16 mouse cellular contexts compared by ENCODE assay signal in the genomic region with DNA sequence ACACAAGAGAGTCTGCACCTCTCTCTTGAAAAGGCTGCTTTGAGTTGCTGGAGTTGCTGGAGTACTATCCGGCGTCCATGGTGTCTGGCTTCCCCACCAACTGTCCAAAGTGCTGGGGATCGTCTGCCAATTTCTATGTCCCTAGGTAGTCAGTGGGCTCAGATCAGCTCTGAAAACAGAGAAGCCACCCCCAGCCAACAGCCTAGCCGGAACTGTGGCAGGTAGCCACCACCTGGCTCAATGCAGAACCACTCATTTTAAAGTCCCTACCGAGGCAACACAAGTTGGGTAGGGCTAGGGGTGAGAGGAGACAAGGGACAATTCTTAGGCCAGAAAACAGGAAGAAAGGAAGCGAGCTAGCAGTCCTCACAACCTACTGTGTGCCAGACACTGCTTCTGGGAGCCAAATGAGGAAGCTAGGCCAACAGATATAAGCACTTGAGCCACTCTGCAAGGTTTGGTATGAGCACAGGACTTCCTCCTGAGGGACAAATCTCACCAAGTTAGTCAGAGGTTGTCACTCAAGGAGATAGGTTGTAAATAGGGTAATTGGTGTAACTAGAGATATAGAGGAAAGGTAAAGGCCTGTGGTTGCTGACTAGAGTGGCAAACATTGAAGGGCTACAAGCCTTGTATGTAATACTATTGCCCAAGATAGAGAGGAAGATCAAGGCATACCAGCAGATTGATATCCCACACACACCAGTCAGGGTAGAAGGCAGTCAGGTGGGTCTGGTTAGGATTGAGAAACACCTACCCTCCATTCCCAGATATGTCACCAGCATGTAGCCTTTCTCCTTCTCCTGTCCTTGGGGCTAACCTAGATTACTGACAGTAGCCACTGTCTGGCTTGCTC.
DNase-seq lines count a peak whose midpoint lies in the region; ATAC-seq and TF ChIP-seq lines count a peak whose summit lies in the region.
"Had no signal": no experiment of that assay in that cellular context is flagged by ENCODE, and none has a peak within 500 bp of the region (broad histone marks: within the 10 kb centered on the region; RNA-seq: fewer than 3 reads in every experiment).

No protein-coding gene starts in this region.

- no peak for TF ChIP-seq CTCF in bone marrow, adult 2 months (IDR thresholded peaks at IDR 0.05; ENCODE audit: control insufficient read depth, insufficient read depth, low read length)

- H3K4me1 ChIP-seq in heart, embryonic 10.5 days = peaks cover 12% of the 10 kb centered on the region
- H3K4me1 ChIP-seq in heart, embryonic 12.5 days (replicated peaks) = peaks cover 13% of the 10 kb centered on the region
- H3K4me1 ChIP-seq in bone marrow, adult 2 months (ENCODE audit: control insufficient read depth, insufficient read depth, low read length) = no peaks in the 10 kb centered on the region
- H3K4me1 ChIP-seq in limb, embryonic 10.5 days = 0 out of 2 replicates have a peak, but pooled peaks cover 2% of the 10 kb centered on the region
- H3K4me1 ChIP-seq in forebrain, embryonic 16.5 days (replicated peaks; ENCODE audit: control insufficient read depth, insufficient read depth, low read length) = peaks cover 4% of the 10 kb centered on the region
- H3K4me1 ChIP-seq: embryonic facial prominence, embryonic 12.5 days; hindbrain, embryonic 10.5 days had no signal

- H3K9ac ChIP-seq in heart, embryonic 12.5 days = no peak overlapping the region
- no peak overlapping the region for H3K9ac ChIP-seq in forebrain, embryonic 16.5 days (replicated peaks; ENCODE audit: low read depth, low read length)
- H3K9ac ChIP-seq: embryonic facial prominence, embryonic 12.5 days; liver, embryonic 14.5 days had no signal

- H3K4me2 ChIP-seq in heart, embryonic 12.5 days = no peak overlapping the region
- no peak overlapping the region for H3K4me2 ChIP-seq in forebrain, embryonic 16.5 days (ENCODE audit: low read length)
- H3K4me2 ChIP-seq: embryonic facial prominence, embryonic 12.5 days had no signal

- TF ChIP-seq POLR2A in bone marrow, adult 2 months (IDR thresholded peaks at IDR 0.05; ENCODE audit: borderline replicate concordance, control insufficient read depth, low read depth, low read length) = no peak

- H3K36me3 ChIP-seq in heart, embryonic 10.5 days = no peaks in the 10 kb centered on the region
- H3K36me3 ChIP-seq in heart, embryonic 12.5 days = no peaks in the 10 kb centered on the region
- H3K36me3 ChIP-seq in limb, embryonic 10.5 days = no peaks in the 10 kb centered on the region
- H3K36me3 ChIP-seq in forebrain, embryonic 16.5 days (ENCODE audit: control insufficient read depth, insufficient read depth) = no peaks in the 10 kb centered on the region
- H3K36me3 ChIP-seq: embryonic facial prominence, embryonic 12.5 days; hindbrain, embryonic 10.5 days had no signal

- no peaks in the 10 kb centered on the region for H3K9me3 ChIP-seq in heart, embryonic 10.5 days
- H3K9me3 ChIP-seq in heart, embryonic 12.5 days (replicated peaks) = no peaks in the 10 kb centered on the region
- no peaks in the 10 kb centered on the region for H3K9me3 ChIP-seq in limb, embryonic 10.5 days (replicated peaks)
- no peaks in the 10 kb centered on the region for H3K9me3 ChIP-seq in forebrain, embryonic 16.5 days (ENCODE audit: control insufficient read depth, low read length)
- H3K9me3 ChIP-seq: embryonic facial prominence, embryonic 12.5 days; hindbrain, embryonic 10.5 days had no signal

- no peak overlapping the region for H3K4me3 ChIP-seq in heart, embryonic 10.5 days
- no peak overlapping the region for H3K4me3 ChIP-seq in heart, embryonic 12.5 days
- H3K4me3 ChIP-seq in bone marrow, adult 2 months (replicated peaks; ENCODE audit: control insufficient read depth, low read depth, low read length) = no peak overlapping the region
- no peak overlapping the region for H3K4me3 ChIP-seq in limb, embryonic 10.5 days
- H3K4me3 ChIP-seq in forebrain, embryonic 16.5 days (replicated peaks; ENCODE audit: low read length) = no peak overlapping the region
- H3K4me3 ChIP-seq: embryonic facial prominence, embryonic 12.5 days; hindbrain, embryonic 10.5 days had no signal

- H3K27me3 ChIP-seq in heart, embryonic 10.5 days (ENCODE audit: insufficient read depth, poor library complexity, severe bottlenecking) = no peaks in the 10 kb centered on the region
- H3K27me3 ChIP-seq in heart, embryonic 12.5 days (replicated peaks) = no peaks in the 10 kb centered on the region
- no peaks in the 10 kb centered on the region for H3K27me3 ChIP-seq in limb, embryonic 10.5 days (ENCODE audit: low read depth, poor library complexity, severe bottlenecking)
- no peaks in the 10 kb centered on the region for H3K27me3 ChIP-seq in forebrain, embryonic 16.5 days (replicated peaks; ENCODE audit: control insufficient read depth, insufficient read depth, low read length)
- H3K27me3 ChIP-seq: embryonic facial prominence, embryonic 12.5 days had no signal

- no peak for ATAC-seq in heart, embryonic 12.5 days (ENCODE audit: insufficient number of reproducible peaks, low FRiP score)
- ATAC-seq in megakaryocyte, adult 5-6 weeks (ENCODE audit: poor library complexity, severe bottlenecking) = peak; percentile 97
- ATAC-seq in forebrain, embryonic 16.5 days = no peak

- no peak for DNase-seq in heart, embryonic 10.5 days (ENCODE audit: low spot score)
- peak; percentile 78 for DNase-seq in 416B (ENCODE audit: low read depth)
- no peak for DNase-seq in limb, embryonic 10.5 days (ENCODE audit: low spot score)
- DNase-seq: cerebellum, adult 11-12 months; gastrocnemius, postnatal 14 days; kidney, adult 8-10 months; kidney, postnatal 4 days; midbrain, embryonic 14.5 days; thymus, postnatal 4 days had no signal

- H3K27ac ChIP-seq in heart, embryonic 10.5 days = 0 out of 2 replicates have a peak overlapping the region, but pooled peaks have one; percentile 39
- no peak overlapping the region for H3K27ac ChIP-seq in heart, embryonic 12.5 days (ENCODE audit: poor library complexity, severe bottlenecking)
- H3K27ac ChIP-seq in bone marrow, adult 2 months (ENCODE audit: control insufficient read depth, insufficient read depth, low read depth, low read length, poor library complexity) = 0 out of 2 replicates have a peak overlapping the region, but pooled peaks have one; percentile 1
- no peak overlapping the region for H3K27ac ChIP-seq in limb, embryonic 10.5 days
- no peak overlapping the region for H3K27ac ChIP-seq in forebrain, embryonic 16.5 days (ENCODE audit: low read length)
- H3K27ac ChIP-seq: embryonic facial prominence, embryonic 12.5 days; hindbrain, embryonic 10.5 days; liver, embryonic 14.5 days had no signal

- 77% methylated on average over 6 of the region's 6 CpGs for WGBS in heart, embryonic 10.5 days
- 74% methylated on average over 6 of the region's 6 CpGs for WGBS in heart, embryonic 12.5 days
- 47% methylated on average over 6 of the region's 6 CpGs for WGBS in bone marrow, adult 2 months
- WGBS in limb, embryonic 10.5 days = 90% methylated on average over 6 of the region's 6 CpGs
- 84% methylated on average over 6 of the region's 6 CpGs for WGBS in forebrain, embryonic 16.5 days

Comparison
In these comparisons a context has a peak if more than half of its experiments do, and no peak if none do; other contexts are left out.
1. H3K27ac ChIP-seq: peak in heart, embryonic 10.5 days (single experiment) and bone marrow, adult 2 months (single experiment); none in heart, embryonic 12.5 days (single experiment), limb, embryonic 10.5 days (single experiment) and forebrain, embryonic 16.5 days (single experiment).